Mouse (Mus musculus) forebrain, embryonic 16.5 days (tissue): ENCODE results near the gene Cbs. TPM values are rescaled to one million over a fixed set of nuclear protein-coding genes. Genes with fewer than 3 reads are reported as not detected.
"Not testable (repeated sequence)": the region's sequence is repeated elsewhere in the genome, so short reads cannot be mapped to it uniquely, and the experiment has no call there.

Source experiments
- ATAC-seq: fragments of 200-750 bp; cut with Nextera tagmentation; 2 replicates; pipeline ENCODE4 v1.8.0; 2017; ENCODE audit warnings: mild to moderate bottlenecking, moderate library complexity
- H3K27ac ChIP-seq: fragments of 300-500 bp; sonication (generic); 2 replicates; pipeline ENCODE4 v1.5.1; 2014; ENCODE audit warnings: low read length, control low read depth
- H3K27me3 ChIP-seq: fragments of 300-500 bp; sonication (generic); replicated peaks from 2 replicates; pipeline ENCODE4 v1.6.1; 2014; ENCODE audit warnings: low read length; ENCODE audit not compliant: control insufficient read depth, insufficient read depth
- H3K36me3 ChIP-seq: fragments of 300-500 bp; sonication (generic); 2 replicates; pipeline ENCODE4 v1.6.1; 2014; ENCODE audit not compliant: control insufficient read depth, insufficient read depth
- H3K4me1 ChIP-seq: fragments of 300-500 bp; sonication (generic); replicated peaks from 2 replicates; pipeline ENCODE4 v1.6.1; 2014; ENCODE audit warnings: low read length; ENCODE audit not compliant: control insufficient read depth, insufficient read depth
- H3K4me2 ChIP-seq: fragments of 300-500 bp; sonication (generic); 2 replicates; pipeline ENCODE4 v1.6.1; 2014; ENCODE audit warnings: mild to moderate bottlenecking, low read length, control low read depth
- H3K4me3 ChIP-seq: fragments of 300-500 bp; sonication (generic); replicated peaks from 2 replicates; pipeline ENCODE4 v1.5.1; 2014; ENCODE audit warnings: mild to moderate bottlenecking, low read length, control low read depth
- H3K9ac ChIP-seq: fragments of 300-500 bp; sonication (generic); replicated peaks from 2 replicates; pipeline ENCODE4 v1.6.1; 2014; ENCODE audit warnings: low read depth, low read length, control low read depth
- H3K9me3 ChIP-seq: fragments of 300-500 bp; sonication (generic); 2 replicates; pipeline ENCODE4 v1.6.1; 2016; ENCODE audit warnings: low read length; ENCODE audit not compliant: control insufficient read depth
- WGBS: fragments of 180-500 bp; shearing (Covaris S2); extraction: QIAGEN DNeasy Blood & Tissue Kit; methylation state at CpG from one replicate; pipeline ENCODE4 v1.1.7; 2014; 5-methylcytosine and 5-hydroxymethylcytosine counted together
- polyA plus RNA-seq: library from polyadenylated mRNA; unstranded; fragments of >200 nt; fragmentation: Nextera tagmentation; extraction: Ambion mirVana; gene quantifications from 2 replicates; pipeline ENCODE4 v1.2.1, GENCODE M21; 2015

Gene Cbs
- polyA plus RNA-seq, 1 experiment from 2014 or later = 8.7 TPM

DNA sequence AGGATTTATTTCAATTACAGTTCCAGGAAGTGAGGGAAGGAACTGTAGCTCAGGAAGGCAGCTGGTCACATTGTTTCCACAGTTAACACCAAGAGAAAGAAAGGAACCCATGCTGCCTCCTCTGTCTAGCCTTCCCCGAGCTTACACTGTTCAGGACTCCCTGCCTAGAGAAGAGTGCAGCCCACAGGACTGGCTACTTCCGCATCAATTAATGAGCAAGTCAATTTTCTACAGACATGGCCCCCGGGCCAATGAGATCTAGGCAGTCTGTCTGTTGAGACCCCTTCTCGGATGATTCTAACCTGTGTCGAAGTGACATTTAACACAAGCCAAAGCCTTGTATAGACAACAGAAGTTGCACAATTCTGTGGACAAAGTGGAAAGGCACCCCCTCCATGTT lies 2.1 kb downstream of the Cbs start:
- H3K4me1 ChIP-seq = peaks cover 24% of the 10 kb centered on the region
- H3K9ac ChIP-seq = no peak overlapping the region
- no peak overlapping the region for H3K4me3 ChIP-seq
- H3K4me2 ChIP-seq = no peak overlapping the region
- no peaks in the 10 kb centered on the region for H3K9me3 ChIP-seq
- ATAC-seq = no peak
- peaks cover 4% of the 10 kb centered on the region; the same call in 1 of the 2 replicates for H3K27me3 ChIP-seq
- WGBS = 69% methylated on average over 5 of the region's 5 CpGs
- H3K36me3 ChIP-seq = no peaks in the 10 kb centered on the region
- H3K27ac ChIP-seq = no peak overlapping the region

DNA sequence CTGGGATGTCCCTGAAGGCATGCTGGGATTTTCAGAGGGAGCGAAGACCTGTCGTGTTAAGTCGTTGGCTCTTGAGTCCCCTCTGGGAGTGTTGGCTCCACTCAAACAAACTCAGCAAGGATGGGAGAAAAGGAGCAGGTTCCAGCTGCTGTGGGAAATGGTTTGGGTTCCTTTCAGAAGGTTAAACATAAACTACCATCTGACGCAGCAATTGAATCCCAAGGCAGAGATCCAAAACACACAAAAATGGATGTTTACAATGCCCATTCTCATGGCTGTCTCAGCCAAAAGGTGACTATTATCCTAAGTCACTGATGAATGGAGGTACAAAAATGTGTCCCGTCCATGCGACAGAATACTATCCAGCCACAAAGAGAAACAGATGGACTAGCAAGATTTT lies 4.0 kb downstream of the Cbs start:
- H3K27me3 ChIP-seq = peaks cover 4% of the 10 kb centered on the region; the same call in 1 of the 2 replicates
- no peak overlapping the region for H3K4me2 ChIP-seq
- H3K9me3 ChIP-seq = no peaks in the 10 kb centered on the region
- H3K9ac ChIP-seq = no peak overlapping the region
- WGBS = 69% methylated on average over 6 of the region's 6 CpGs
- H3K4me1 ChIP-seq = peaks cover 19% of the 10 kb centered on the region
- no peaks in the 10 kb centered on the region for H3K36me3 ChIP-seq
- no peak for ATAC-seq
- H3K27ac ChIP-seq = no peak overlapping the region
- no peak overlapping the region for H3K4me3 ChIP-seq

DNA sequence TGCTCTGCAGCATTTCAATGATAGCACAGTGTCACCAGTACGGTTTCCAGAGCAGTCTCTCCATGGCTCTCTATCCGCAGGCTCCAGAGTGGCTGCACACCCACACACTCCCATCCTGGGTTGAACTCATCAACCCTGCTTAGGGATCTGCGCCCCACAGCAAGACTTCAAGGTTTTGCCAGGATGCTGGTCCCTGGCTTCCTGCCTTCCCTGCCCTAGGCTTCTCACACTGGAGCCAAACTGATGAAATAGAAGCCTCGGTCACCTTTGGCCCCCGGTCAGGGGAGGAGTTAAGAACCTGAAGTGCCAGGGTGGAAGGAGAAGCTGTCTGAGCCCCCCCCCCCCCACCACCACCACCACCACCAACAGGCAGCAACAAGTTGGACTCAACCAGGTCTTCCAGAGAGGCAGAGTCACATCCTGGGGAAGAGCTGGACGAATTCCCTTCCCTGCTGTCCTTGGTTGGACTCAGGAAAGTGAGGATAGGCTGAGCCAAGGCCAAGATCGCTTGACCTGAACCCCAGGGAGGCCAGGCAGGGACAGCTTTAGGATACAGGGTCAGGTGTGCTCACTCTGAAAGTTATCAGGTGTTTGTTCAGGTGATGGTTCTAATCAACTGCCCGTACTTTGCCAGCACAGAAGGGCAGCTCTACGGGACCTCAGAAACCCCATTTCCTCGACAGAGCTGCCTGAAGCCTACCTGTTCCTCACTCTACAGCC lies 5.8 kb downstream of the Cbs start:
- H3K36me3 ChIP-seq = no peaks in the 10 kb centered on the region
- no peak overlapping the region for H3K9ac ChIP-seq
- no peak overlapping the region for H3K4me3 ChIP-seq
- H3K4me1 ChIP-seq = peaks cover 2% of the 10 kb centered on the region
- no peak overlapping the region for H3K27ac ChIP-seq
- WGBS = 84% methylated on average over 10 of the region's 10 CpGs
- no peaks in the 10 kb centered on the region for H3K9me3 ChIP-seq
- no peak overlapping the region for H3K4me2 ChIP-seq
- peaks cover 4% of the 10 kb centered on the region; the same call in 1 of the 2 replicates for H3K27me3 ChIP-seq
- no peak for ATAC-seq

DNA sequence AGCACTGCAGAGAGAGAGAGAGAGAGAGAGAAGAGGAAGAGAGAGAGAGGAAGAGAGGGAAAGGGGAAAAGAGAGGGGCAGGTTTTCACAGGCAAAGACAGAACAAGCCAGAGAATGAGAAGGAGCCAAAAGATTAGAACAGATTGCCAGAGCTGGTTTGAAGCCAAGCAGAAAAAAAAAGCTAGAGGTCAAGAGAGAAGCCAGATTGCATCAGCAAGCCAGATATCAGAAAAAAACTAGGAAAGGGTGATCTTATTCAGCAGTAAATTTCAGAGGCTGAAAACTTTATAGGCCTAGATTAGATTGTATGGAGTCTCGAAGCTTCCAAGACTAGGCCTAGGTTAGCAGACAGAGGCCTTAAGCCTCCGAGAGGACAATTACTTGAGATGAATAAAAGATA lies 9.1 kb downstream of the Cbs start:
- Histone ChIP-seq H3K4me1 (no peaks in the 10 kb centered on the region), H3K36me3 (no peaks in the 10 kb centered on the region), H3K27ac (no peak overlapping the region), H3K9me3 (no peaks in the 10 kb centered on the region), H3K9ac (no peak overlapping the region), H3K4me3 (no peak overlapping the region), H3K27me3 (no peaks in the 10 kb centered on the region), H3K4me2 (no peak overlapping the region)
- WGBS = 93% methylated on average over 2 of the region's 2 CpGs
- no peak for ATAC-seq

DNA sequence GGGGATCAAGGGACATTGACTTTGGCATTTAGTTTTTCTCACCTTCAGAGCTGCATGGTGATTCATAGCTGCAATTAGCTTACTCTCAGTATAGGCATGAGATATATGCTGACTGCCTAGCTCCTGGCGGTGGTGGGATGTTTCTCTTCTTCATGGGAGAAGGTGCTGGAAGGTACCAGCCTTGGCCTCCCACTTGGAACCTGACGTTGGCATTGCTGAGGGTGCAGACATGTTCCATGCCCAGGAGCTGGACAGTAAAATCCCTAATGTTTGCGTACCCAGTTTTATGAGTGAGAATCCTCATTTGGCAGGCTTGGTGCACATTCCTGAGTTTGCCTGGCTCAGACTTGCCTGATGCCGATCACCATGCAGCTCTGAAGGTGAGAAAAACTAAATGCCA lies 13.9 kb downstream of the Cbs start:
- H3K4me1 ChIP-seq = no peaks in the 10 kb centered on the region
- no peak overlapping the region for H3K4me3 ChIP-seq
- no peaks in the 10 kb centered on the region for H3K36me3 ChIP-seq
- H3K27me3 ChIP-seq = no peaks in the 10 kb centered on the region
- H3K9me3 ChIP-seq = no peaks in the 10 kb centered on the region
- ATAC-seq = no peak
- no peak overlapping the region for H3K27ac ChIP-seq
- WGBS = 96% methylated on average over 4 of the region's 4 CpGs
- no peak overlapping the region for H3K4me2 ChIP-seq
- H3K9ac ChIP-seq = no peak overlapping the region

DNA sequence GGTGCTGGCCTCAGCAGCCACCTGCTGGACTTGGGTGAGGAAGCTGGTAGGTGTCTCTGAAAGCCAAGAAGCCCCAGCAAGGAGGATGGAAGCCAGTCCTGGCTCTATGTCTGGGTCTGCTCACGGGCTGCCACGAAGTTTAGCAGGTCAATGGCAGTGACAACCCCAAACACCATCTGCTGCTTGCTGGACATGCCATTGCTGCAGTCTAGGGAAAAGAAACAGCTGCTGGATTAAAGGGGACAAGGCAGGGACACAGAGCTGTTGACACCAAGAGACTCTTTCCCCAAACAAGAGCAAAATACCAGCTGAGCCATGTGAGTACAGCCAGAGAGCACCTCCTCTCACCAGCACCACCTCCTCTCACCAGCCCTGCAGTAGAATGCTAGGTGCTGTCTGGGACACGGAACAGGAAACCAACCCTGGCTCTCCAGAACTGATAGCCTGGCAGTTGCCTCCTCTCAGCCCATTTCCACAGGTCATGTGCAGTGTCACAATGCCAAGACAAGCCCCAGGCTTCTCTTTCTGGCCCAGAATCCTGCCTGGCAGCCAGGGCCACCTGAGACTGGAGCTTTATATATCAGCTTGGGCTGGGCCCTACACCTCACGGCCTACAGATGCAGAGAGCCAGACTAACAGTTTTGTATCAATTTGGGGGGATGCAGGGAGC lies 23.8 kb downstream of the Cbs start:
- no peak overlapping the region for H3K4me3 ChIP-seq
- no peak overlapping the region for H3K4me2 ChIP-seq
- no peak overlapping the region for H3K9ac ChIP-seq
- 83% methylated on average over 4 of the region's 4 CpGs for WGBS
- H3K27me3 ChIP-seq = no peaks in the 10 kb centered on the region
- no peak overlapping the region for H3K27ac ChIP-seq
- no peaks in the 10 kb centered on the region for H3K36me3 ChIP-seq
- H3K4me1 ChIP-seq = no peaks in the 10 kb centered on the region
- H3K9me3 ChIP-seq = no peaks in the 10 kb centered on the region
- no peak for ATAC-seq

DNA sequence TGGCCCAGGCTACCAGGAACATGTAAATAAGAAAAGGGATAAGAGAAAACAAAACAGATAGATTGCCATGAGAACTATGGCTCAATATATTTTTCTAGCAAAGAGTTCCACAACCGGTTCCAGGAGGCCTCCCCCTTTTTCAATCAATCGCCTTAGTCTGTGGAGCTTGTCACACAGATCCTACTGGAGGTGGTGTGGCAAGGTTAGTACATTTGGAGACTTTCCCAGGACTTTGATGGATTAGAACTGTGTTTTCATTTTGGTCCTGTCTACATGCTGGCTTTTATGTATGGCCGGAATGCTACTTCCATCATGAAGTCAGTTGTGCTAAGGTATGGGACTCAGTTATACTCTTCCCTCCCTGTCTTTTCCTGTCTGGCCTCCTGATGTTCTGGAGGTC lies 27.1 kb downstream of the Cbs start:
- no peaks in the 10 kb centered on the region; the same call in 1 of the 2 replicates for H3K36me3 ChIP-seq
- H3K4me2 ChIP-seq = no peak overlapping the region
- 94% methylated on average over 3 of the region's 3 CpGs for WGBS
- no peaks in the 10 kb centered on the region for H3K27me3 ChIP-seq
- H3K4me3 ChIP-seq = no peak overlapping the region
- no peaks in the 10 kb centered on the region for H3K4me1 ChIP-seq
- ATAC-seq = no peak
- no peaks in the 10 kb centered on the region for H3K9me3 ChIP-seq
- no peak overlapping the region for H3K9ac ChIP-seq
- H3K27ac ChIP-seq = no peak overlapping the region

DNA sequence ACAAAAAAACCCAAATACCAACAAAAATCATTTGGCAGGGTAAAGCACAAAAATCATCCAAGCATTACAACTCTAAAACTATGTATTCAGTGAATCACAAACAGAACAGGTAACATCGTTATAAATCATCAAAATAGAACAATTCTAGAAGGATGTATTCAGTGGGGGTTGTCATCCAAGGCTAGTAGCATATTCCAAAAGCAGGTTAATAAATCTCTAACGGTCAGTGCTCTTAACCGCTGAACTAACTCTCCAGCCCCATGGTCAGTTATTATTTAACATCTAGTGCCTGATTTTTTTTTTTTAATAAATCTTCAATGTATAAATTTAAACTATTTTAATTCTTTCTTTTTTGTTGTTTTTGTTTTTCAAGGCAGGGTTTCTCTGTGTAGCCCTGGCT lies 27.9 kb downstream of the Cbs start:
- WGBS = 99% methylated on average over 3 of the region's 3 CpGs
- H3K36me3 ChIP-seq, H3K9ac ChIP-seq, H3K27ac ChIP-seq, H3K9me3 ChIP-seq, H3K27me3 ChIP-seq, H3K4me1 ChIP-seq, H3K4me2 ChIP-seq, ATAC-seq, H3K4me3 ChIP-seq: not testable (repeated sequence)

DNA sequence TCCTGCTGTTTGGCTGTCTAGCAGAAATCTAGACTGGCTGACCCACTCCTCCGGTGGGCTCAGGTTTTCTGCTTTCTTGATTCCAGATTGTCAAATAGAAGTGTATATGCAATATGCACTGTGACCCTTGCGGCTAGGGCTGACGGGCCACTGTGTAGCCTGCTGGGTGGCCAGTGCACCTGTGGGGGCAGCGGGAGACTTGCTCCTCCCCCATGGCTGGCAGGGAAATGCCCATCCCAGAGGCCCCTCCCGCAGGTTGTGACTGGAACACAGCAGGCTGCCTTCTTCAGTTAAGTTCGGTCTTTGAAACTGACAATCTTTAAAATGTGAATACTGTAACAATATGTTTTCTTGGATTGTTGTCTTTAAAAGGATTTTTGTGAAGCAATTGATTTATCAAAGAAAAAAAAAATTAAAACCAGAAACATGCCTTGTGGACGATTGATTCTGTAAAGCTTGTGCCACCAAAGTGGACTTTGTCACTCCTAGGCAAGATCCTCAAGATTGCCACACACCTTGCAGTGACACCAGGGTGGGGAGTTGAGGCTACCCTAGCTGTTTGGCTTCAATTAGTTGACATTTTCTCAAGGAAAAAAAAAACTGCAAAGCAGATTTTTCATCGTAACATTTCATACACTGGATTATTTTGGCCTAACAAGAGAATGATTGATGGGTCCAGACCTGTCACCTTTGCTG lies 29.6 kb downstream of the Cbs start:
- H3K27me3 ChIP-seq = no peaks in the 10 kb centered on the region
- H3K4me1 ChIP-seq = no peaks in the 10 kb centered on the region
- H3K9ac ChIP-seq = no peak overlapping the region
- H3K4me2 ChIP-seq = no peak overlapping the region
- H3K36me3 ChIP-seq = peaks cover 8% of the 10 kb centered on the region; the same call in 1 of the 2 replicates
- no peak overlapping the region for H3K4me3 ChIP-seq
- ATAC-seq = no peak
- no peaks in the 10 kb centered on the region for H3K9me3 ChIP-seq
- no peak overlapping the region for H3K27ac ChIP-seq
- WGBS = 86% methylated on average over 8 of the region's 8 CpGs
